Mouse (Mus musculus) ES-E14 (cell line): Measurements from ENCODE around the gene Mfap3l. TPM values are rescaled to one million over a fixed set of nuclear protein-coding genes. Genes with fewer than 3 reads are reported as not detected.
"Not testable (repeated sequence)": the region's sequence is repeated elsewhere in the genome, so short reads cannot be mapped to it uniquely, and the experiment has no call there.

Experiments used
- DNase-seq: peaks from one replicate; pipeline ENCODE4 v3.0.0-alpha.2; 2013; ENCODE audit warnings: low read depth, low spot score
- H3K27ac ChIP-seq: 2 replicates; pipeline ENCODE4 v1.5.1; 2012; ENCODE audit warnings: low read depth, mild to moderate bottlenecking, low read length, moderate library complexity, mixed read lengths; ENCODE audit not compliant: poor library complexity, insufficient read depth, severe bottlenecking
- H3K36me3 ChIP-seq: 2 replicates; pipeline ENCODE4 v1.6.1; 2012; ENCODE audit warnings: mild to moderate bottlenecking, low read length, moderate library complexity, mixed read lengths; ENCODE audit not compliant: control insufficient read depth, poor library complexity, insufficient read depth, severe bottlenecking
- H3K4me1 ChIP-seq, 2 experiments: fragments of 150-350 bp in 1 of 2; sonication (generic) in 1 of 2; 2 replicates each; pipeline ENCODE4 v1.6.1; 2012; ENCODE audit warnings: low read length in 2 of 2, mild to moderate bottlenecking in 1 of 2, mixed read lengths in 1 of 2; ENCODE audit not compliant: control insufficient read depth in 2 of 2, insufficient read depth in 2 of 2, poor library complexity in 1 of 2
- H3K4me3 ChIP-seq, 2 experiments: fragments of 150-350 bp in 1 of 2; sonication (generic) in 1 of 2; 2 replicates each; pipeline ENCODE4 v1.5.1; 2012; ENCODE audit warnings: low read length in 2 of 2, low read depth in 1 of 2, mild to moderate bottlenecking in 1 of 2, mixed read lengths in 1 of 2; ENCODE audit not compliant: insufficient read depth in 1 of 2, poor library complexity in 1 of 2, severe bottlenecking in 1 of 2
- H3K9ac ChIP-seq: 2 replicates; pipeline ENCODE4 v1.6.1; 2012; ENCODE audit warnings: low read depth, mild to moderate bottlenecking, low read length, mixed read lengths; ENCODE audit not compliant: poor library complexity, insufficient read depth, severe bottlenecking
- H3K9me3 ChIP-seq: fragments of 150-350 bp; sonication (generic); 2 replicates; pipeline ENCODE4 v1.6.1; 2012; ENCODE audit warnings: low read depth, mild to moderate bottlenecking, low read length; ENCODE audit not compliant: control insufficient read depth, insufficient read depth
- CHD2 ChIP-seq: IDR thresholded peaks from 2 replicates; pipeline ENCODE4 v1.6.1; 2014; ENCODE audit warnings: mild to moderate bottlenecking, low read depth, low read length, inconsistent platforms
- HCFC1 ChIP-seq: IDR thresholded peaks from 2 replicates; pipeline ENCODE4 v1.6.1; 2012; ENCODE audit warnings: low read length, inconsistent platforms, borderline replicate concordance; ENCODE audit not compliant: insufficient read depth
- MAFK ChIP-seq: IDR thresholded peaks from 2 replicates; pipeline ENCODE4 v1.6.1; 2014; ENCODE audit warnings: mild to moderate bottlenecking, low read depth, low read length, inconsistent platforms; ENCODE audit not compliant: insufficient read depth
- ZC3H11A ChIP-seq: IDR thresholded peaks from 2 replicates; pipeline ENCODE4 v1.6.1; 2012; ENCODE audit warnings: low read depth, mild to moderate bottlenecking, inconsistent platforms, low read length, borderline replicate concordance
- ZNF384 ChIP-seq: IDR thresholded peaks from 2 replicates; pipeline ENCODE4 v1.6.1; 2012; ENCODE audit warnings: low read depth, low read length, inconsistent platforms
- in situ Hi-C, 2 experiments: fragments of 600-800 bp; cut with MboI; formaldehyde crosslinking; loops; one replicate each; pipeline ENCODE4 v1.15.1; 2025; ENCODE audit warnings: low sequenced_read_pairs in 2 of 2, inconsistent platforms in 1 of 2; ENCODE audit not compliant: unreplicated experiment in 2 of 2
- total RNA-seq: library from RNA; depleted of rRNA; stranded (reverse); fragments of 300-350 nt; gene quantifications from 2 replicates; pipeline ENCODE4 v1.2.3, GENCODE M21; 2012; rRNA removed

Gene Mfap3l
- 7.0 and 9.1 TPM in 2 replicates for total RNA-seq

DNA sequence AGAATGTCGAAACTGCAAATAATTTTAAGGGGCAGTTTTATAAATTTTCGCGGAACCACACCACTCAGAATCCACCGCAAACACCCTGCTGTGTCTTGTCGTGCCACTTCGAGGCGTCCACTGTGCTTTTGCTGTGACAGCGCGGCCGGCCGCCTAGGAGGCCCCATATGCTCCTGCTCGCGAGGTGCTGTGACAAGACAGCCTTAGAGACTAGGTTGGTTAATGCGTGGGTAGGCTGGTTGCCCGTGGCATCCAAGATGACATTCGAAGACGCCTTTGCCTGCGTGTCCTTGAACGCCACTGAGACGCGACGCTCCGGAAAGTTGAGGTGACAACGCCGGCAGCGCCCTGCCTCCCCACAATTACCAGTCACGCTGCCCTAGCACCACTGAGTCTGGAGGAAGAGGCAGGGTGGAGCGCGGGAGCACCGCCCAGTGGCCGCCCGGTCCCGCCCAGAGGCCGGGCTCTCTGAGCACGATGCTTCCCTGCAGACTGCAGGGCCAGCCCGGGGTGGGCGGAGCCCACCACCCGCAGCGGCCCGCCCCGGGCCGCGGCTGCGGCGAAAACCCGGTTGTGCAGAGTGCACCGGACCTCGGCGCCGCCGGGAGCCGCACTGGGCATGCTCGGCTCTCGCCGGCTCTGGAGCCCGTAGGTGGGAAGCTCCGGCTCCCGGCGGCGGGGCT, at the start of gene Mfap3l:
Mfap3l (plus strand) TSS at position 578 of the 683 bp plus-strand sequence.
- Histone ChIP-seq H3K27ac (no peak within 1 kb of the TSS), H3K9me3 (no peaks in the 10 kb centered on the region), H3K9ac (peak within 1 kb of the TSS; percentile 52), H3K4me1 (peaks cover 0 to 5% of the 10 kb centered on the region in 2 experiments; a peak in 1 of 4 replicates), H3K36me3 (no peaks in the 10 kb centered on the region), H3K4me3 (peak within 1 kb of the TSS; percentile 66 to 71)
- peak; percentile 63 for DNase-seq
- peak; percentile 97 for TF ChIP-seq ZNF384
- no peak for TF ChIP-seq MAFK
- TF ChIP-seq HCFC1, result 0 out of 2 replicates have a peak, but pooled peaks have one; percentile 13
- TF ChIP-seq CHD2, result no peak
- TF ChIP-seq ZC3H11A, result no peak
- in situ Hi-C loops, result loop anchor here in 1 of 2 experiments (25.0 kb wide), 1 partner anchor 230 kb away; no protein-coding TSS in a partner anchor

DNA sequence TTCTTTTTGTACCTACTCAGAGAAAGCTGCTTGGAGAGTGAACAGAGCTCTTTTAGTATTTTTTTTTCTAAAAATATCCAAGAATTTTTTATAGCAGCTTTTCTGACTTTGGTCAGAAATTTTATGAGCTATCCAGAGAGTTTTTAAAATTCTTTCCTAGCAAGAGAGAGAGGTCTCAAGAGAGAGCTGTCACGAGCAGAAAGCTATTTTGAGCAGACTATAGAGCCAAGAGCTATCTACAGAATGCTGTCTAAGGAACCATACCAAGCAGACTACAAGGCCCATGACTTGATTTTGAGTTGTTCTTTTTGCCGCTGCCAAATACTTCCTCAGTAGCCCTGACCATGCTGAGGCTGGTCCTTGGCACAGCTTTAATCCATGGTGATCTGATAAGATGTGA, 49.3 kb upstream of the Mfap3l start:
- no peak overlapping the region for H3K27ac ChIP-seq
- no peak for DNase-seq
- TF ChIP-seq CHD2 (no peak), HCFC1 (no peak), MAFK (no peak), ZNF384 (no peak), ZC3H11A (no peak)
- H3K9ac ChIP-seq, result no peak overlapping the region
- no peaks in the 10 kb centered on the region for H3K9me3 ChIP-seq
- in situ Hi-C loops, result no loop called here
- no peak overlapping the region for H3K4me3 ChIP-seq
- H3K4me1 ChIP-seq, result no peaks in the 10 kb centered on the region
- no peaks in the 10 kb centered on the region for H3K36me3 ChIP-seq

DNA sequence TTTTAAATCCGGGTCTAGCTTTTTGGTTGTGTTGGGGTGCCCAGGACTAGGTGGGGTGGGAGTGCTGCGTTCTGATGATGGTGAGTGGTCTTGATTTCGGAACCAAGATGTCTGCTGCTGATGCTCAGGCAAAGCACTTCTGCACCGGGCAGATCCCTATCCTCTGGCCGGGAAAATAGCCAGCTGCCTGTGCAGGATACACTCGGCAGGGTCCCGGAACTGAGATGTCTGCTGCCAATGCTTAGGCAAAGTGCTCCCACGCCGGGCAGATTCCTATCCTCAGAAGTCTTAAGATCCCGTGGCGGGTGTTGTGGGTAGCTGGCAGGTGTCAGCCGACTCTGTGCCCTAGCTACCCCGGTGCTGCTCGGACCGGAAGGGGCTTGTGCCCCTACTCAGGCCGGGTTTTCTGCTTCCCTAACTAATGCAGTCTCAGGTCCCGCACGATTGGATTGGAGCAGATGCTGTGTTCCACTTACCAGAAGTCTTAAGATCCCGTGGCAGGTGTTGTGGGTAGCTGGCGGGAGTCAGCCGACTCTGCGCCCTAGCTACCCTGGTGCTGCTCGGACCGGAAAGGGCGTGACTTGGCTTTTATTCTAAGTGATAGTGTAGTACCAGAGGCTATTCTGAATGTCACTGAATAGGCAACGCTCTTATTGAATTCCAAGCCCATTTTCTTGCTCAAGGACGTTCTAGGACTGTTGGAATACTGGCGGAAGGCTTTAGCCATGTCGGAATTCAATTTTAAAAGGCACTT, 41.1 kb upstream of the Mfap3l start:
- H3K27ac ChIP-seq, H3K4me1 ChIP-seq, H3K36me3 ChIP-seq, H3K9me3 ChIP-seq: not testable (repeated sequence)
- H3K9ac ChIP-seq, result peak overlapping the region; percentile 30
- in situ Hi-C loops, result loop anchor here (10.0 kb wide), 1 partner anchor 87 kb away; the partner anchor contains the start of genes Aadat (in 2 of the 2) and Gm10283 (in 2 of the 2)
- peak overlapping the region; percentile 56 to 65 for H3K4me3 ChIP-seq
- peak; percentile 41 for DNase-seq

DNA sequence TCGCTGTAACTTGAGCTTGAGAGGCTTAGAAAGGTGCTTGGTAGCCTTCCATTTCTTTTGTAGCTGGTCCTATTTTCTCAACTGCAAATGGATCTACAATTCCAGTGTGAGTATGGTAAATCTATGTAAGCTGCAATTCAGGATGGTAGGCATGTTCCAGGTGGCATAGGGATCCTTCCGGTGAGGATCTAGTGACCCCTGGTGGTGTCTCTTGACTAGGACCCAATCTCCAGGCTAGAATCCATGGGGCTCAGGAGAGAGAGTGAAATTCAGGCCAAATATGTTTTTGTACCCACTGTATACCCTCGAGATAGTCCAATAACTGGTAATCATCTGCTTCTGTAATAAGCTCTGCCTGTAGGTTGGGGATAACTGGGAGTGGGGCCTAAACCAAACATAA, 37.9 kb upstream of the Mfap3l start:
- H3K27ac ChIP-seq, result no peak overlapping the region
- in situ Hi-C loops, result loop anchor here (10.0 kb wide), 1 partner anchor 90 kb away; the partner anchor contains the start of genes Aadat (in 2 of the 2) and Gm10283 (in 2 of the 2)
- peak; percentile 95 for TF ChIP-seq ZC3H11A
- no peak for TF ChIP-seq MAFK
- no peak for TF ChIP-seq HCFC1

DNA sequence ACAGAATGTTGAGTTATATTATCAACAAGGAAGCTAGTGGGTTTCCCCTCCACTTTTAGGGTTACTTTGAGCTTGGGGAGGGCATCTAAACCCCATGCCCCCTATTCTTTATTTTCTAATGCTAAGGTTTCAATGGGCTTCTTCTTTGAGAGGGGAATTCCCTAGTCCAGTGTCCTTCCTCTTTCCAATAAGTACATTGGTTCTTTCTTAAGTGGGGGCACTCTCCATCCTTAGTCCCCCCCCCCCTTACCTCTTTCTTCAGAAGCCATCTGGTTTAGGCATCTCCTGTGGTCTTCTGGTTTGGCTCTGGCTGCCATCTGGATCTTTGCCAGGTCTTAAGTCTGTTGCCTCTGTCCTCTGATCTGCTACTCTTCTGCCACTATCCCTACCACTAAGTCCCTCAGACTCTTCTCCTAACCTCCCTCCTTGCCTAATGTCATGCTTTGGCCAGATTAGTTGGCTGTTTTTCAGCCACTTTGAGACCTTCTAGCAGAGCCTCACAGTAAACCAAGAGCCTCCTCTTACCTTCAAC, 21.0 kb upstream of the Mfap3l start:
- H3K36me3 ChIP-seq, result no peaks in the 10 kb centered on the region
- in situ Hi-C loops, result loop anchor here in 1 of 2 experiments (10.0 kb wide), 1 partner anchor 253 kb away; no protein-coding TSS in a partner anchor
- H3K9me3 ChIP-seq, result no peaks in the 10 kb centered on the region
- DNase-seq, result no peak
- H3K9ac ChIP-seq, result no peak overlapping the region
- no peak overlapping the region for H3K27ac ChIP-seq
- TF ChIP-seq MAFK, result no peak
- no peak for TF ChIP-seq ZNF384
- no peak for TF ChIP-seq CHD2
- no peaks in the 10 kb centered on the region for H3K4me1 ChIP-seq
- no peak overlapping the region for H3K4me3 ChIP-seq

More for the DNA sequence above, 37.9 kb upstream of the Mfap3l start:
- H3K4me3 ChIP-seq, result no peak overlapping the region
- H3K9ac ChIP-seq, result no peak overlapping the region
- no peaks in the 10 kb centered on the region for H3K9me3 ChIP-seq
- peak; percentile 39 for DNase-seq
- H3K36me3 ChIP-seq, result no peaks in the 10 kb centered on the region
- no peaks in the 10 kb centered on the region for H3K4me1 ChIP-seq
